Mouse (Mus musculus): ENCODE data around the gene Gm35549.
"Not testable (repeated sequence)": the region's sequence is repeated elsewhere in the genome, so short reads cannot be mapped to it uniquely, and the experiment has no call there.

The Gm35549 gene

DNA sequence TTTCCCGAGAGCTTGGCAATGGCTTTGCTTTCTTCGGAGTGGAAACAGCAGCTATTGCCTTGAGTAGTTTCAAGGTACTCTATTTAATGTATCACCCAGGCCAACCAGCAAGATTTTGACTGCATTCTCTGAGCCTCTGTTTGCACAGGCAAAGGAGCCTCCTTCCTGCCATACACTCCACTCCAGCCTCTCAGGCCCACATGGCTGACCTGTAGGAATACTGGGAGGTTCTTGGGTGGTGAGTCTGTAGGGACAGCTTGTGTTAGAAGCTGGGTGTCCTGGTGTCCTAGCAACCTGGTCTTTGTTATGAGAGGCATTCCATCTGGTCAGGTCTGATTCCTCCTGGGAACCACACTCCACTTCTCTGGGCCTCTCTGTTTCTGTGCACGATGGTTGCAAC, at the start of gene Gm35549:
Gene Gm35549, minus strand, starts transcription at position 276 of the 400 bp plus-strand sequence.
- DNase-seq (ENCODE audit: low spot score in 2 of 2), result no peak

DNA sequence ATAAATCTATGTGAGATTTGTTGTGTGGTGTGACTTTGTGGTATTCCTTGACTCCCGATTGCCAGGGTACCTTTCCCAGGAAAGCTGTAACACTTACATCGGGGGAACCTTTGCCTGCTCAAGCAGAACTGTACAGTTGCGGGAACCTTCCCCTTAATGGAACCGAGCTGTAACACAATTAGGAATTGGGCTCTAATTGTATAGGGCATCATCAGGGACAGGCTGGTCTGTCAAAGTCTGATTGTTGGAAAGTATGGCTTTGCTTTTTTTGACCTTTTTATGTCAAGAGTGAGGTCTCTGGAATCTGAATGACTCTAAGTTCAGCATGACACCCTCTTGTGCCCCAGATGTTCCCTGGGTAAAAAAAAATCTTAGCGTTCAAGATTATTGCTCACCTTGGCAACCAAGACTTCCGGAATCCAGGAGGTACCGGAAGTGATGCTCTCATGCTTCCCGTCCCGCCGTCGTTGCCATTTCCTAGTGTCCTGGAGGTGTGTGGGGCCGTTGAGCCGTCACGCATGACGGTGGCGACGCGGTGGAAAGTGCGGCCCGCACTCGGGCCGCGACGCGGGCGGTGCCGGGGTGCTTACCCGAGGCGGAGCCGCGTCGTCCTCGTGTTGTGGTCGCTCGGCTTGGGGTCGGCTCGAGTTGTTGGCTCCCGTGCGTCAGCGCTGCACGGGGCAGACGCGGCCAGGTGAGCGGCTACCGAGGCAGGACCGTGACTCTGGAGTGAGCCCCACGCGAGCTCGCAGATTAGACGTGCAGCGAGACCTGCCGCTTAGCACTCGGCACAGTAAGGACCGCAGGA, 42.7 kb upstream of the Gm35549 start:
- DNase-seq (ENCODE audit: low spot score in 2 of 2), result peak; percentile 56 to 59

- DNase-seq (ENCODE audit: low spot score in 2 of 2), result no peak
Measured at GRCm38 (mm10) chr9:122885385-122885784, 41.5 kb upstream of the Gm35549 start, which contains the start of gene Zkscan7. Gene Zkscan7 (plus strand): TSS chr9:122885685.

GRCm38 (mm10) chr9:122875145-122875544, 31.3 kb upstream of the Gm35549 start:
- no peak for DNase-seq (ENCODE audit: low spot score in 2 of 2)

DNA sequence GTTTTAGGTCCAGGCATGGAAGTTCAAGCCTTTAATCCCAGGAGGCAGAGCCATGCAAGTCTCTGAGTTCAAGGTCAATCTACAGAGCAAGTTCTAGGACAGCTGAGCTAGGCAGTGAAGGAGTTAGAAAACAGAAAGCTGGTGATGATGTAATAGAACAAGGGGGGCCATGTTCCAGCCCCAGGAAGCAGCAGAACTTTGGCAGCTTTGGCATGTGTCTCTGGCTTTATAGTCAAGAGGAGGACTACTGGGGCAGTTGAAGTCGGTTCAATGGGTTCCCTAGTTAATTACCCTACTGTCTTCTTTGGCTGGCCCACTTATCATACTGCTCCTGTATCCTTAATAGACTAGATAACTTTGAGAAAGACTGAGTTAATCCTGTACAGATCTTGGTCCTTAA, 30.8 kb upstream of the Gm35549 start:
- no peak for DNase-seq (ENCODE audit: low spot score in 2 of 2)

DNA sequence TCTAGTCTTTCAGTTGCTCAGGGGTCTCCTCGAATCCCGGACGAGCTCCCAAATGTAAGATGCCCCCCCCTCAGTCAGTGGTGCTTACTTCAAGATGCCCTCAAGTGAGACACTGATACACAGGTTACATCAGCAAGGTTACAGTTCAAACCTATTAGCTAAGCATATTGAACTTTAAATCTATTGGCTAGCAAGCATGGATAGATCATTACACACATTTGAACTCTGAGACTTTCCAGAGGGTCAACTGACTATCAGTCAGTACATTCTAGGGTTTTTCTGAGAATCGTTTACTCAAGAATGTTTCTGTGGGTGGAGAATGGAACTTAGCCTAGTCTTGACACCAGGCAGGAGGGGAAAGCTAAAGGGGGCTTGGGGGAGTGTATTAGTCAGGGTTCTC, 28.8 kb upstream of the Gm35549 start:
- no peak for DNase-seq (ENCODE audit: low spot score in 2 of 2)

DNA sequence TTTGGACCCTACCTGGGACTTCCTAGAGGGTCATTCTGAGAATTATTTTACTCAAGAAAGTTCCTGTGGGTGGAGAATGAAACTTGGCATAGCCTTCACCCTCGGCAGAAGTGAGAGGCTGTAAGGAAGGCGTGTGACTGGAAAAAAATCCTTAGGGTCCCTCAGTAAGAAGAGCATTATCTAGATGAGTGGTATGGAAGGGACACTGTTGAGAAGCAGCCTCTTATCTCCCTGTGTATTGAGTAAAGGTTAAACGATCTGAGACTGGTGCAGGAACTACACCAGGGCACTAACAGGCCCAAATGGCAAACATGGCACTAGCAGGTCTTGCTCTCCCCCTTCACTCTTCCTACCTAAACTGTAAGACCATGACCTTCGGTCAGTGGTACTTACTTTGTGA, 22.4 kb upstream of the Gm35549 start:
- DNase-seq (ENCODE audit: low spot score in 2 of 2), result no peak

GRCm38 (mm10) chr9:122865697-122866166, 21.9 kb upstream of the Gm35549 start, which contains the start of gene Zfp445:
Gene Zfp445 (minus strand): TSS chr9:122866006.
- DNase-seq (ENCODE audit: low spot score in 2 of 2), result peak; percentile 77 to 79

GRCm38 (mm10) chr9:122864848-122865247, 21.0 kb upstream of the Gm35549 start:
- DNase-seq (ENCODE audit: low spot score in 2 of 2), result no peak

- no peak for DNase-seq (ENCODE audit: low spot score in 2 of 2)
Measured at GRCm38 (mm10) chr9:122863731-122864130, 19.9 kb upstream of the Gm35549 start.

GRCm38 (mm10) chr9:122860752-122861151, 16.9 kb upstream of the Gm35549 start:
- DNase-seq (ENCODE audit: low spot score in 2 of 2), result no peak

DNA sequence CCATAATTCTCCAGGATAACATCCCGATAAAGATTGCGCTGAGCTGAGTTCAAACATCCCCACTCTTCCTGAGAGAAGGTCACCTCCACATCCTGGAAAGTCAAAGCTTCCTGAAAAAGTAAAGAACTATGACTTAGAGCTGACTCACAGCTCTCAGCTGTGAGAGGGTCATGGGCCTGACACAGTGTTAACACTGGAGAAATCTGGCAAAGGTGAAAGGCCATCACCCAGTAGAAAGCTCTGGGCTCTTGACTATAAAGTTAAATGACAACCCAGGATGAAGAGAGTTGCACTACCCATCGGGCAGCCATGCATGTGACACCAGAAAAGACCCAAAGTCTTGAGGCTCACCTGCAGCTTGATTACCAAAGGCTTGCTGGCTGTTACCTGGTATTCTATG, 12.9 kb upstream of the Gm35549 start:
- no peak for DNase-seq (ENCODE audit: low spot score in 2 of 2)

GRCm38 (mm10) chr9:122855617-122856016, 11.8 kb upstream of the Gm35549 start:
- no peak for DNase-seq (ENCODE audit: low spot score in 2 of 2)

DNA sequence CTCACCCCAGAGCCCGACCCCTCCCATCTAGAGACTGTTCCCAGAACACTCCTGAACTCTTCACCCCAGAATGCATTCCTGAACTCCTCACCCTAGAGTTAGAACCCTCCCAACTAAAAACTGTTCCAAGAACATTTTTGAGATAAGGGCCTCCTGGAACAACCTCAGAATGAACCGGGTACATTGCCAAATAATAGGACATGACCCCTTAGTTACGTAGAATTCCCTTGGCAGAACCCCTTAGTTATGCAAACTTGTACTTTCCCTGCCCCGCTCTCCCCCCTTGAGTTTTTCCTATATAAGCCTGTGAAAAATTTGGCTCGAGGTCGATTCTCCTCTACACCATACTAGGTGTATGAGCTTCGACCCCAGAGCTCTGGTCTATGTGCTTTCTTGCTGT, 11.3 kb upstream of the Gm35549 start:
- not testable (repeated sequence) for DNase-seq (ENCODE audit: low spot score in 2 of 2)

DNA sequence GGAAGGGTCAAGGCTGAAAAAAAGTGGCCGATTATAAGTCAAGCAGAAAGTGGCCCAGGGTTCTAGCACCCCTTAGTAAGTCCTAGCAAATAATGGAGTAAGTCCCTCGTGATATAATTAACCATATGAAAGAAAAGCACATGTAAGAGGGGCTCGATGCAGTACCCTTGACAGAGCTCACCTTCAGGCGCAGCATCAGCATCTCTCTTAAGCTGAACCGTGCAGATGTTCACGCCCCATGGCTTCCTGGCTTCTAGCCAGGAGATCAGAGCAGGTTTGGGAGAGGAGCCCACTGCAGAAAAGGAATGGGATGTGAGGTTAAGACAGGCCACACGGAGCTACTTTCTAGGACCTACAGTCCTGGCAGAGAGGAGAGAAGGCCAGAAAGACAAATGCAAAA, 10.7 kb upstream of the Gm35549 start:
- no peak for DNase-seq (ENCODE audit: low spot score in 2 of 2)

DNA sequence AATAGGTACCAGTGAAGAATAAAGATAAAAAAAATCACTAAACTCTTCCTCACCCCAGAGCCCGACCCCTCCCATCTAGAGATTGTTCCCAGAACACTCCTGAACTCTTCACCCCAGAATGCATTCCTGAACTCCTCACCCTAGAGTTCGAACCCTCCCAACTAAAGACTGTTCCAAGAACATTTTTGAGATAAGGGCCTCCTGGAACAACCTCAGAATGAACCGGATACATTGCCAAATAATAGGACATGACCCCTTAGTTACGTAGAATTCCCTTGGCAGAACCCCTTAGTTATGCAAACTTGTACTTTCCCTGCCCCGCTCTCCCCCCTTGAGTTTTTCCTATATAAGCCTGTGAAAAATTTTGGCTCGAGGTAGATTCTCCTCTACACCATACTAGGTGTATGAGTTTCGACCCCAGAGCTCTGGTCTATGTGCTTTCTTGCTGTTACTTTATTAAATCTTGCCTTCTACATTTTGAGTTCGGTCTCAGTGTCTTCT, 4.0 kb upstream of the Gm35549 start:
- DNase-seq (ENCODE audit: low spot score in 2 of 2), result not testable (repeated sequence)

DNA sequence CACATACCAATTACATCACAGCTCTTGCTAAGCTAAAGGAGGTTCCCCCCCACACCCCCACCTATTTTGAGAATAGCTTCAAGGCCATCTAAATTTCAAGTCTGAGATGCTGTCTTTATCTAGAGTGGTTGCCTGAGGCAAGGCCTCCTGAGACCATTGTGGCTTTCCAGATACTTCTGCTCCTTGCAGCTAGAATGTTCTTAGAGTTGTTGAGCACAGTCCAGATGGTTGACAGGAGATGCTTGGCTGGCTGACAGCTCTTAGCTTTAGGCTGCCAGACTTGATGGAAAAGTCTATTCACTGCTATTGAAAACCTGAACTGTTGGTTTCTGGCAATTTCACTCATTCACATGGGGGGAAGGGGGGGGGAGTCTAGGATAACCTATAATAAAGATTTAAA, 2.3 kb upstream of the Gm35549 start:
- no peak for DNase-seq (ENCODE audit: low spot score in 2 of 2)

GRCm38 (mm10) chr9:122845621-122846020, 1.8 kb upstream of the Gm35549 start:
- no peak for DNase-seq (ENCODE audit: low spot score in 2 of 2)

GRCm38 (mm10) chr9:122837680-122838079, 6.2 kb downstream of the Gm35549 start:
- peak in 1 of 2 experiments; percentile 10 for DNase-seq (ENCODE audit: low spot score in 2 of 2)

DNA sequence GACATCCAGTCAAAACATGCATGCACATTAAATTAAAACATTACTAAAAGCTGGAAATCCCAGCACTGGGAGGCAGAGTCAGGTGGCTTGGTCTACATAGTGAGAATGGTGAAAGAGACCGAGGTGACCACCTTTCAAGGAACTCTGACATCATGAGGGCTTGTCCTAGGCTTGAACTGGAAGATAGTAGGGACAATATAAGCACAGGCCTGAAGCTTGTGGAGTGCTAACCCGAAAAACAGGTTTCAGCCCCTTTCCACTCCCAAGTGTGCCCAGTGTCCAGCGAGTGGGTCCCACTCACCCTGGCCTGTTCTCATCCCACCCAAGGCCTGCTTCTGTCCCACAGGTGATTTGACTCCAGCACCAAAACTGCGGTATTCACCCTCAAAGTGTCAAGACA, 6.6 kb downstream of the Gm35549 start:
- no peak for DNase-seq (ENCODE audit: low spot score in 2 of 2)

DNA sequence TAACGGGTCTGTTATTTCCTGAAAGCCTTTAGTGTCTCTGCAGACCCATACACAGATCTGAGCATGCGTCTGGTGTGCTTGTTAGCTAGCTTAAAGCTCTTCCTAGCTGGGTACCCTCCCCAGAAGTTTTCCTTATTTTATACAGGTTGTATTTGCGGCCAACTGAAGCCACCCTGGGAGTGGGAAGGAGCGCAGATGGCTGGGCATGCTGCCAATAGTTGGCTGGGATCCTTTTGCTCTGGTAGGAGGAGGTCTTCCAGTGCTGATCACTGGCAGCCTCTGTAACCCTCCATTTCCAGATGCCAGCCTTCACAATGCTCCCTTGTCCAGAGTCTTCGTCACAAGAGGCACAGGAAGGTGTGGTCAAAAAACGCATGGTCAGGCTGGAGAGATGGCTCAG, 7.0 kb downstream of the Gm35549 start:
- no peak for DNase-seq (ENCODE audit: low spot score in 2 of 2)

DNA sequence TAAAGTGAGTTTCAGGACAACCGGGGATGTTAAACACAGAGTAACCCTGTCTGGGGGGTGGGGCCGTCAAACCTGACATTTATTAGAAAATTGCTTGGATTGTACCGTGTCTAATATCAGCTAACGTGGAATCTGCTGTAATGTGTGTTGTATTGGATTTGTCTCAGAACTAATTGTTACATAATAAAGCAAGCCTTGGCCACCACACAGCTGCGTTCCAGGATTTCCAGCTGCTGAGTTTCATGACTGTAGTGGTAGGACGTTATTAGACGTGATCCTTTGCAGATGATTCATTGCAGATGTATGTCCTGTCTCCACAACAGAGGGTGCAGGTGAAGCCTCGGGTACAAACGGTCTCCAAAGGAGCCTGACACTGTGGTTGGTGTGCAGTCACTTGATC, 7.7 kb downstream of the Gm35549 start:
- no peak for DNase-seq (ENCODE audit: low spot score in 2 of 2)

GRCm38 (mm10) chr9:122829826-122830380, 13.9 kb downstream of the Gm35549 start:
- no peak for DNase-seq (ENCODE audit: low spot score in 2 of 2)

Data from spleen, postnatal 36 days (tissue).